Mouse (Mus musculus) stomach, embryonic 16.5 days (tissue): ENCODE measurements around the gene Gabarap. TPM values are rescaled to one million over a fixed set of nuclear protein-coding genes. Genes with fewer than 3 reads are reported as not detected.

ENCODE experiments used
- ATAC-seq: fragments of 200-750 bp; cut with Nextera tagmentation; 2 replicates; pipeline ENCODE4 v1.8.0; 2017; ENCODE audit warnings: moderate number of reproducible peaks, moderate TSS enrichment; ENCODE audit not compliant: insufficient read depth, low FRiP score
- H3K27ac ChIP-seq: fragments of 300-500 bp; sonication (generic); 2 replicates; pipeline ENCODE4 v1.5.1; 2014; ENCODE audit warnings: low read length
- H3K27me3 ChIP-seq: fragments of 300-500 bp; sonication (generic); 2 replicates; pipeline ENCODE4 v1.6.1; 2014; ENCODE audit warnings: low read length, control low read depth, mixed read lengths; ENCODE audit not compliant: control insufficient read depth, insufficient read depth
- H3K36me3 ChIP-seq: fragments of 300-500 bp; sonication (generic); 2 replicates; pipeline ENCODE4 v1.6.1; 2014; ENCODE audit warnings: low read length; ENCODE audit not compliant: control insufficient read depth, insufficient read depth
- H3K4me1 ChIP-seq: fragments of 300-500 bp; sonication (generic); 2 replicates; pipeline ENCODE4 v1.6.1; 2014; ENCODE audit warnings: low read length, control low read depth, mixed read lengths; ENCODE audit not compliant: control insufficient read depth, insufficient read depth
- H3K4me2 ChIP-seq: fragments of 300-500 bp; sonication (generic); 2 replicates; pipeline ENCODE4 v1.6.1; 2014; ENCODE audit warnings: low read depth, low read length, mixed read lengths
- H3K4me3 ChIP-seq: fragments of 300-500 bp; sonication (generic); replicated peaks from 2 replicates; pipeline ENCODE4 v1.5.1; 2014; ENCODE audit warnings: mild to moderate bottlenecking, low read length
- H3K9ac ChIP-seq: fragments of 300-500 bp; sonication (generic); 2 replicates; pipeline ENCODE4 v1.6.1; 2014; ENCODE audit warnings: low read length
- H3K9me3 ChIP-seq: fragments of 300-500 bp; sonication (generic); replicated peaks from 2 replicates; pipeline ENCODE4 v1.6.1; 2016; ENCODE audit warnings: low read length, control low read depth; ENCODE audit not compliant: control insufficient read depth
- WGBS: fragments of 180-500 bp; shearing (Covaris S2); extraction: QIAGEN DNeasy Blood & Tissue Kit; methylation state at CpG from one replicate; pipeline ENCODE4 v1.1.7; 2014; 5-methylcytosine and 5-hydroxymethylcytosine counted together
- polyA plus RNA-seq: library from polyadenylated mRNA; unstranded; fragments of >200 nt; fragmentation: Nextera tagmentation; extraction: Ambion mirVana; gene quantifications from 2 replicates; pipeline ENCODE4 v1.2.1, GENCODE M21; 2015

Gene Gabarap
- polyA plus RNA-seq, 1 experiment from 2014 or later = 494 TPM

- Histone ChIP-seq H3K4me1 (peaks cover 24% of the 10 kb centered on the region), H3K36me3 (peaks cover 26% of the 10 kb centered on the region), H3K27ac (no peak overlapping the region), H3K4me3 (peak overlapping the region; percentile 96), H3K4me2 (peak overlapping the region; percentile 73), H3K9ac (peak overlapping the region; percentile 98), H3K9me3 (no peaks in the 10 kb centered on the region), H3K27me3 (no peaks in the 10 kb centered on the region)
- WGBS = 74% methylated on average over 10 of the region's 10 CpGs
- no peak for ATAC-seq
These were observed 1.5 kb downstream of the Gabarap start for GRCm38 (mm10) chr11:69992396-69992795.

- Histone ChIP-seq H3K9me3 (no peaks in the 10 kb centered on the region), H3K9ac (peak overlapping the region; percentile 98), H3K4me2 (peak overlapping the region; percentile 73), H3K4me3 (peak overlapping the region; percentile 96; the same call in 1 of the 2 replicates), H3K4me1 (peaks cover 27% of the 10 kb centered on the region), H3K36me3 (peaks cover 26% of the 10 kb centered on the region), H3K27ac (no peak overlapping the region), H3K27me3 (no peaks in the 10 kb centered on the region)
- WGBS = 85% methylated on average over 3 of the region's 3 CpGs
- ATAC-seq = no peak
These were observed 2.0 kb downstream of the Gabarap start for GRCm38 (mm10) chr11:69992932-69993331.

- Histone ChIP-seq H3K9ac (no peak overlapping the region), H3K4me3 (peak overlapping the region; percentile 75), H3K36me3 (peaks cover 17% of the 10 kb centered on the region), H3K27me3 (no peaks in the 10 kb centered on the region), H3K4me1 (peaks cover 28% of the 10 kb centered on the region), H3K4me2 (peak overlapping the region; percentile 45), H3K9me3 (no peaks in the 10 kb centered on the region), H3K27ac (no peak overlapping the region)
- ATAC-seq = no peak
- WGBS = 77% methylated on average over 11 of the region's 11 CpGs
These were observed 3.6 kb downstream of the Gabarap start for GRCm38 (mm10) chr11:69994401-69995090.

- peak; percentile 86 for ATAC-seq
- peaks cover 16% of the 10 kb centered on the region for H3K36me3 ChIP-seq
- H3K9me3 ChIP-seq = no peaks in the 10 kb centered on the region
- H3K27ac ChIP-seq = peak within 1 kb of the TSS; percentile 99
- peaks cover 27% of the 10 kb centered on the region for H3K4me1 ChIP-seq
- no peaks in the 10 kb centered on the region for H3K27me3 ChIP-seq
- H3K9ac ChIP-seq = peak within 1 kb of the TSS; percentile 89
- WGBS = under 1% methylated on average over 36 of the region's 36 CpGs
- H3K4me2 ChIP-seq = peak within 1 kb of the TSS; percentile 58
- H3K4me3 ChIP-seq = peak within 1 kb of the TSS; percentile 75
These were observed 4.5 kb downstream of the Gabarap start, which contains the start of gene Phf23 for GRCm38 (mm10) chr11:69995391-69995960. Phf23 (plus strand) TSS chr11:69995777.

- no peaks in the 10 kb centered on the region for H3K27me3 ChIP-seq
- H3K36me3 ChIP-seq = peaks cover 16% of the 10 kb centered on the region
- H3K9me3 ChIP-seq = no peaks in the 10 kb centered on the region
- H3K4me3 ChIP-seq = peak overlapping the region; percentile 75
- under 1% methylated on average over 59 of the region's 66 CpGs for WGBS
- peak overlapping the region; percentile 58 for H3K4me2 ChIP-seq
- H3K4me1 ChIP-seq = peaks cover 28% of the 10 kb centered on the region
- peak overlapping the region; percentile 89 for H3K9ac ChIP-seq
- H3K27ac ChIP-seq = peak overlapping the region; percentile 99
- ATAC-seq = peak; percentile 6; the same call in 1 of the 2 replicates
These were observed 5.5 kb downstream of the Gabarap start for GRCm38 (mm10) chr11:69996161-69997061.

GRCm38 (mm10) chr11:69997070-69997509 lies 6.1 kb downstream of the Gabarap start:
- Histone ChIP-seq H3K4me3 (peak overlapping the region; percentile 75), H3K36me3 (peaks cover 16% of the 10 kb centered on the region), H3K4me2 (peak overlapping the region; percentile 58), H3K9ac (peak overlapping the region; percentile 89), H3K27me3 (no peaks in the 10 kb centered on the region), H3K27ac (peak overlapping the region; percentile 99), H3K4me1 (peaks cover 35% of the 10 kb centered on the region), H3K9me3 (no peaks in the 10 kb centered on the region)
- peak; percentile 62 for ATAC-seq
- under 1% methylated on average over 43 of the region's 44 CpGs for WGBS

GRCm38 (mm10) chr11:69998567-69999491 lies 7.9 kb downstream of the Gabarap start:
- 91% methylated on average over 27 of the region's 27 CpGs for whole genome bisulfite sequencing
- no peaks in the 10 kb centered on the region for H3K27me3 ChIP-seq
- H3K4me2 ChIP-seq = no peak overlapping the region
- H3K9ac ChIP-seq = no peak overlapping the region
- ATAC-seq = no peak
- H3K36me3 ChIP-seq = peaks cover 16% of the 10 kb centered on the region
- H3K9me3 ChIP-seq = no peaks in the 10 kb centered on the region
- no peak overlapping the region for H3K27ac ChIP-seq
- no peak overlapping the region for H3K4me3 ChIP-seq
- H3K4me1 ChIP-seq = peaks cover 34% of the 10 kb centered on the region

GRCm38 (mm10) chr11:69999666-70000065 lies 8.7 kb downstream of the Gabarap start:
- no peaks in the 10 kb centered on the region for H3K9me3 ChIP-seq
- no peak overlapping the region for H3K4me2 ChIP-seq
- 0 out of 2 replicates have a peak overlapping the region, but pooled peaks have one; percentile 72 for H3K4me3 ChIP-seq
- peak overlapping the region; percentile 55 for H3K27ac ChIP-seq
- ATAC-seq = no peak
- no peak overlapping the region for H3K9ac ChIP-seq
- no peaks in the 10 kb centered on the region for H3K27me3 ChIP-seq
- WGBS = 81% methylated on average over 8 of the region's 8 CpGs
- peaks cover 31% of the 10 kb centered on the region for H3K4me1 ChIP-seq
- peaks cover 8% of the 10 kb centered on the region for H3K36me3 ChIP-seq
